In genomic region chr1:85742916-85743505, GRCm38 (mm10) we compare ENCODE assay signal across 11 mouse cellular contexts. TPM values are rescaled to one million over a fixed set of nuclear protein-coding genes. Genes with fewer than 3 reads are reported as not detected.
DNase-seq lines count a peak whose midpoint lies in the region; ATAC-seq and TF ChIP-seq lines count a peak whose summit lies in the region.
"Had no signal": no experiment of that assay in that cellular context is flagged by ENCODE, and none has a peak within 500 bp of the region (broad histone marks: within the 10 kb centered on the region; RNA-seq: fewer than 3 reads in every experiment).

No protein-coding gene starts in this region.

- H3K36me3 ChIP-seq in stomach, embryonic 14.5 days (ENCODE audit: control insufficient read depth, insufficient read depth, low read length), result no peaks in the 10 kb centered on the region
- H3K36me3 ChIP-seq in stomach, postnatal 0 days (ENCODE audit: control insufficient read depth, insufficient read depth, low read length), result no peaks in the 10 kb centered on the region
- no peaks in the 10 kb centered on the region for H3K36me3 ChIP-seq in embryonic facial prominence, embryonic 14.5 days (ENCODE audit: control insufficient read depth, insufficient read depth, low read length)
- H3K36me3 ChIP-seq in midbrain, embryonic 11.5 days (ENCODE audit: control insufficient read depth, insufficient read depth, low read length), result no peaks in the 10 kb centered on the region
- H3K36me3 ChIP-seq: heart, embryonic 10.5 days had no signal

- no peak overlapping the region for H3K9ac ChIP-seq in stomach, embryonic 14.5 days (replicated peaks; ENCODE audit: low read depth, low read length)
- no peak overlapping the region for H3K9ac ChIP-seq in stomach, postnatal 0 days (ENCODE audit: low read length)
- H3K9ac ChIP-seq in embryonic facial prominence, embryonic 14.5 days (ENCODE audit: low read depth, low read length), result no peak overlapping the region
- no peak overlapping the region for H3K9ac ChIP-seq in midbrain, embryonic 11.5 days (ENCODE audit: low read length)

- H3K27ac ChIP-seq in stomach, embryonic 14.5 days (ENCODE audit: low read length), result 0 out of 2 replicates have a peak overlapping the region, but pooled peaks have one; percentile 48
- H3K27ac ChIP-seq in stomach, postnatal 0 days (replicated peaks), result no peak overlapping the region
- H3K27ac ChIP-seq in embryonic facial prominence, embryonic 14.5 days (replicated peaks; ENCODE audit: low read depth, low read length), result no peak overlapping the region; the same call in 1 of the 2 replicates
- peak overlapping the region; percentile 54; the same call in 1 of the 2 replicates for H3K27ac ChIP-seq in midbrain, embryonic 11.5 days (ENCODE audit: low read depth, low read length)
- H3K27ac ChIP-seq: heart, embryonic 10.5 days had no signal

- H3K9me3 ChIP-seq in stomach, embryonic 14.5 days (ENCODE audit: control insufficient read depth, low read depth, low read length), result no peaks in the 10 kb centered on the region
- no peaks in the 10 kb centered on the region for H3K9me3 ChIP-seq in stomach, postnatal 0 days (ENCODE audit: control insufficient read depth, low read length)
- H3K9me3 ChIP-seq in embryonic facial prominence, embryonic 14.5 days (ENCODE audit: control insufficient read depth, low read length), result no peaks in the 10 kb centered on the region
- no peaks in the 10 kb centered on the region for H3K9me3 ChIP-seq in midbrain, embryonic 11.5 days (ENCODE audit: control insufficient read depth, low read length)
- H3K9me3 ChIP-seq: heart, embryonic 10.5 days had no signal

- ATAC-seq in stomach, embryonic 14.5 days (ENCODE audit: insufficient number of reproducible peaks, insufficient read depth, low FRiP score, low read depth), result peak; percentile 10; the same call in 1 of the 2 replicates
- ATAC-seq in stomach, postnatal 0 days (ENCODE audit: low FRiP score, low TSS enrichment), result no peak
- peak; percentile 86 for ATAC-seq in embryonic facial prominence, embryonic 14.5 days (ENCODE audit: low read depth)
- ATAC-seq in midbrain, embryonic 11.5 days (ENCODE audit: low FRiP score), result peak; percentile 93
- ATAC-seq in inflammation-experienced regulatory T-cells, adult 6 months, result no peak

- no peak for TF ChIP-seq EP300 in stomach, postnatal 0 days (optimal IDR thresholded peaks at IDR 0.05)

- DNase-seq in stomach, postnatal 0 days (ENCODE audit: low spot score), result no peak
- DNase-seq in embryonic facial prominence, embryonic 14.5 days (ENCODE audit: low spot score), result peak; percentile 81
- peak; percentile 88 for DNase-seq in midbrain, embryonic 11.5 days (ENCODE audit: low spot score, missing footprints)
- DNase-seq in ovary, postnatal 14 days (ENCODE audit: low spot score), result no peak
- no peak for DNase-seq in urinary bladder, postnatal 10 days (ENCODE audit: low spot score)
- DNase-seq: layer of hippocampus, adult 9-11 months; lung, postnatal 14 days had no signal

- TF ChIP-seq CTCF in stomach, postnatal 0 days (IDR thresholded peaks at IDR 0.05; ENCODE audit: low read depth), result no peak

- 16% methylated on average over 2 of the region's 2 CpGs for WGBS in stomach, embryonic 14.5 days
- WGBS in stomach, postnatal 0 days, result 9% methylated on average over 2 of the region's 2 CpGs
- 2% methylated on average over 2 of the region's 2 CpGs for WGBS in embryonic facial prominence, embryonic 14.5 days
- 13% methylated on average over 2 of the region's 2 CpGs for WGBS in midbrain, embryonic 11.5 days

- H3K27me3 ChIP-seq in stomach, embryonic 14.5 days (ENCODE audit: control insufficient read depth, insufficient read depth, low read length), result no peaks in the 10 kb centered on the region
- no peaks in the 10 kb centered on the region for H3K27me3 ChIP-seq in stomach, postnatal 0 days (ENCODE audit: control insufficient read depth, insufficient read depth, low read length)
- H3K27me3 ChIP-seq in embryonic facial prominence, embryonic 14.5 days (replicated peaks; ENCODE audit: control insufficient read depth, insufficient read depth, low read length), result no peaks in the 10 kb centered on the region
- H3K27me3 ChIP-seq in midbrain, embryonic 11.5 days (ENCODE audit: control insufficient read depth, insufficient read depth, low read length), result no peaks in the 10 kb centered on the region; the same call in 1 of the 2 replicates

- no peaks in the 10 kb centered on the region for H3K4me1 ChIP-seq in stomach, embryonic 14.5 days (ENCODE audit: control insufficient read depth, insufficient read depth, low read length)
- no peaks in the 10 kb centered on the region for H3K4me1 ChIP-seq in stomach, postnatal 0 days (replicated peaks; ENCODE audit: control insufficient read depth, insufficient read depth)
- H3K4me1 ChIP-seq in embryonic facial prominence, embryonic 14.5 days (ENCODE audit: control insufficient read depth, insufficient read depth, low read length), result no peaks in the 10 kb centered on the region
- H3K4me1 ChIP-seq in midbrain, embryonic 11.5 days (ENCODE audit: control insufficient read depth, insufficient read depth, low read length), result peaks cover 6% of the 10 kb centered on the region; the same call in 1 of the 2 replicates
- H3K4me1 ChIP-seq: heart, embryonic 10.5 days had no signal

- H3K4me2 ChIP-seq in stomach, embryonic 14.5 days (replicated peaks; ENCODE audit: low read depth, low read length), result no peak overlapping the region
- no peak overlapping the region for H3K4me2 ChIP-seq in stomach, postnatal 0 days (replicated peaks; ENCODE audit: low read depth)
- no peak overlapping the region for H3K4me2 ChIP-seq in embryonic facial prominence, embryonic 14.5 days (ENCODE audit: low read depth, low read length)
- no peak overlapping the region for H3K4me2 ChIP-seq in midbrain, embryonic 11.5 days

- no peak overlapping the region for H3K4me3 ChIP-seq in stomach, embryonic 14.5 days (ENCODE audit: low read depth, low read length)
- H3K4me3 ChIP-seq in stomach, postnatal 0 days (ENCODE audit: low read depth, low read length), result no peak overlapping the region
- no peak overlapping the region for H3K4me3 ChIP-seq in embryonic facial prominence, embryonic 14.5 days (ENCODE audit: low read depth, low read length)
- no peak overlapping the region for H3K4me3 ChIP-seq in midbrain, embryonic 11.5 days (ENCODE audit: low read depth, low read length)
- H3K4me3 ChIP-seq: heart, embryonic 10.5 days; myocyte had no signal

RNA-seq across cellular contexts. Expression of gene A630001G21Rik, which starts 35.4 kb away (rescaled TPM):
- polyA plus RNA-seq in stomach, embryonic 14.5 days (2014; fragmentation: Nextera tagmentation; extraction: Ambion mirVana), result 0.91 and 0.97 TPM in 2 replicates
- 0.50 and 0.72 TPM in 2 replicates for polyA plus RNA-seq in stomach, postnatal 0 days (2015; fragmentation: Nextera tagmentation; extraction: Ambion mirVana)
- 1.7 and 2.5 TPM in 2 replicates for polyA plus RNA-seq in embryonic facial prominence, embryonic 14.5 days (2014; fragmentation: Nextera tagmentation; extraction: Ambion mirVana)
- 1.1 and 1.2 TPM in 2 replicates for polyA plus RNA-seq in midbrain, embryonic 11.5 days (2014; fragmentation: Nextera tagmentation; extraction: Ambion mirVana)
- 10 to 100 TPM; 33.2 to 54.7 (median 43.2) TPM for polyA plus RNA-seq in inflammation-experienced regulatory T-cells, adult 6 months (2017; shearing (Covaris generic))

RNA-seq across cellular contexts. Expression of gene Cab39, which starts 50.2 kb away (rescaled TPM):
- polyA plus RNA-seq in stomach, embryonic 14.5 days (2014; fragmentation: Nextera tagmentation; extraction: Ambion mirVana), result 52.1 and 56.1 TPM in 2 replicates
- polyA plus RNA-seq in stomach, postnatal 0 days (2015; fragmentation: Nextera tagmentation; extraction: Ambion mirVana), result 29.0 and 33.3 TPM in 2 replicates
- polyA plus RNA-seq in embryonic facial prominence, embryonic 14.5 days (2014; fragmentation: Nextera tagmentation; extraction: Ambion mirVana), result 45.1 and 45.2 TPM in 2 replicates
- polyA plus RNA-seq in midbrain, embryonic 11.5 days (2014; fragmentation: Nextera tagmentation; extraction: Ambion mirVana), result 68.0 and 69.0 TPM in 2 replicates
- 10 to 100 TPM; 43.1 to 57.3 (median 50.7) TPM for polyA plus RNA-seq in inflammation-experienced regulatory T-cells, adult 6 months (2017; shearing (Covaris generic))

Comparison
In these comparisons a context has a peak if more than half of its experiments do, and no peak if none do; other contexts are left out.
1. ATAC-seq: peak in stomach, embryonic 14.5 days (single experiment), embryonic facial prominence, embryonic 14.5 days (single experiment) and midbrain, embryonic 11.5 days (single experiment); none in stomach, postnatal 0 days (single experiment) and inflammation-experienced regulatory T-cells, adult 6 months (single experiment).
2. H3K27ac ChIP-seq: peak in stomach, embryonic 14.5 days (single experiment) and midbrain, embryonic 11.5 days (single experiment); none in stomach, postnatal 0 days (single experiment) and embryonic facial prominence, embryonic 14.5 days (single experiment).
3. DNase-seq: peak in embryonic facial prominence, embryonic 14.5 days (single experiment) and midbrain, embryonic 11.5 days (single experiment); none in stomach, postnatal 0 days (single experiment), ovary, postnatal 14 days (single experiment) and urinary bladder, postnatal 10 days (single experiment).